ENCODE assay signal across 8 mouse cellular contexts in the genomic region with DNA sequence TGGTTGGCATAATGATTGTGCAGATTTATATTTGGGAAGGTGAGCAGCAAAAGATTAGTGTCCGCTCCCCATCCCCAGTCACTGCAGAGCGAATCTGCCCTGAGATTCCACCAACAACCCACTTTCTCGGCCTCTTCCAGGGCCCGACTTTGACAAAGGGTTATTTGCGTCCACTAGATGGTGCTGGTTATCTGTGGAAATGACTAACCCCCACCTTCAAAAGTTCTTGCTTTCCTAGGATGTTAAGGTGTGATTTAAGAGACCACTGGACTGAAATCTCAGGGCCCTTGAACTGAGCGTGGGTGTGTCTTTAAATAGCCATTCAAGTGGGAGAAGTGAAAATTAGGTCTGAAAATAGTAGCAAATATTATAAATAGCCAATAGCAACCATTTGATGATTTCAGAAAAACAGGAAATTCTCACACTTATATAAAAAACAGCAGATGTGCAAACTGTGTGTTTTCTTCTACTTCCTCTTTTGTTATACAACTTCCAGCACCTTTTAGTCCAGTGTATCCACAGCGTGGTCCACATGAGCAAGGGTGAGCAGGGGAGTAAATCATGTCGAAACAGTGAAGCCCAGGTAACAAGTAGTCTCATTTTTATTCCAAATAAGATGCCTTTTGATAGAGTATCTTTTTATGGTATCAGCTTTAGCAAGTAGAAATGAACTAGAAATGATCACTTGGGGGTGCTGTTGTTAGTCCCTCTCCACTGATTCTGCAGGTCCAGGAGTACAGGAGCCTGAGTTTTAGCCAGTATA. TPM values are rescaled to one million over a fixed set of nuclear protein-coding genes. Genes with fewer than 3 reads are reported as not detected.
A peak's percentile ranks its signal among the peaks of the same experiment; 100 is the strongest.
DNase-seq lines count a peak whose midpoint lies in the region.
"Had no signal": no experiment of that assay in that cellular context is flagged by ENCODE, and none has a peak within 500 bp of the region (broad histone marks: within the 10 kb centered on the region; RNA-seq: fewer than 3 reads in every experiment).

No protein-coding gene starts in this region.

- DNase-seq in CD8-positive naive resting alpha-beta T cell, adult 2 months (ENCODE audit: low read depth in 2 of 2, low spot score in 2 of 2), result peak; percentile 6 to 20
- DNase-seq in MN1 (ENCODE audit: low spot score), result peak; percentile 58
- peak; percentile 79 to 87 for DNase-seq in cerebellum, postnatal 10 days
- peak; percentile 53 to 68 for DNase-seq in frontal cortex, postnatal 36 days (ENCODE audit: low spot score in 2 of 2)
- DNase-seq in large intestine, adult 2 months (ENCODE audit: low read depth, low spot score), result peak; percentile 25
- peak; percentile 78 for DNase-seq in lung, postnatal 36 days
- DNase-seq in right cerebral cortex, postnatal 10 days (ENCODE audit: low spot score in 2 of 2), result peak; percentile 68 to 73
- DNase-seq: liver, embryonic 13.5 days had no signal

- WGBS in large intestine, adult 2 months, result 13% methylated on average over 8 of the region's 8 CpGs

RNA-seq across cellular contexts. Expression of a gene that starts 6.6 kb away (rescaled TPM):
- 0.08 TPM in 1 of 2 replicates, not detected in the other for polyA plus RNA-seq in large intestine, adult 2 months (2012; rRNA removed)

Comparison
In these comparisons a context has a peak if more than half of its experiments do, and no peak if none do; other contexts are left out.
1. Peak in every context shown above with its lines: DNase-seq.
2. DNase-seq: peak in every context shown above with its lines; median percentile 83 in cerebellum, postnatal 10 days; 78 in lung, postnatal 36 days; 70 in right cerebral cortex, postnatal 10 days; 60 in frontal cortex, postnatal 36 days; 58 in MN1; 25 in large intestine, adult 2 months; 13 in CD8-positive naive resting alpha-beta T cell, adult 2 months.